ENCODE assay signal across 8 mouse cellular contexts in genomic region chr3:88335436-88336053, GRCm38 (mm10). TPM values are rescaled to one million over a fixed set of nuclear protein-coding genes. Genes with fewer than 3 reads are reported as not detected.
DNase-seq lines count a peak whose midpoint lies in the region; ATAC-seq and TF ChIP-seq lines count a peak whose summit lies in the region.

No protein-coding gene starts in this region.

- peak overlapping the region; percentile 94 for H3K27ac ChIP-seq in lung, postnatal 0 days (ENCODE audit: low read length)
- peak overlapping the region; percentile 98 for H3K27ac ChIP-seq in heart, postnatal 0 days (ENCODE audit: low read depth)
- H3K27ac ChIP-seq in limb, embryonic 14.5 days (replicated peaks; ENCODE audit: low read depth, low read length): peak overlapping the region; percentile 92

- ATAC-seq in lung, postnatal 0 days: peak; percentile 24
- peak; percentile 57 for ATAC-seq in common myeloid progenitor, adult 5-6 weeks (replicated peaks; ENCODE audit: low read depth, poor library complexity, severe bottlenecking)
- peak; percentile 36 for ATAC-seq in heart, postnatal 0 days (ENCODE audit: insufficient read depth, low read depth)
- ATAC-seq in limb, embryonic 14.5 days (ENCODE audit: low FRiP score, low read depth): peak; percentile 62
- ATAC-seq in neutrophil, adult 5-6 weeks (ENCODE audit: extremely low read depth, insufficient number of reproducible peaks, low FRiP score, poor library complexity, severe bottlenecking): peak; percentile 31

- no peak for TF ChIP-seq CTCF in lung, postnatal 0 days (IDR thresholded peaks at IDR 0.05)
- no peak for TF ChIP-seq CTCF in heart, postnatal 0 days (IDR thresholded peaks at IDR 0.05; ENCODE audit: low read depth)

- H3K4me1 ChIP-seq in lung, postnatal 0 days (ENCODE audit: insufficient read depth, low read depth, low read length): peaks cover 4% of the 10 kb centered on the region; the same call in 1 of the 2 replicates
- peaks cover 17% of the 10 kb centered on the region for H3K4me1 ChIP-seq in heart, postnatal 0 days (ENCODE audit: control insufficient read depth, insufficient read depth)
- peaks cover 12% of the 10 kb centered on the region for H3K4me1 ChIP-seq in limb, embryonic 14.5 days (ENCODE audit: control insufficient read depth, insufficient read depth, low read length)

- no peaks in the 10 kb centered on the region for H3K36me3 ChIP-seq in lung, postnatal 0 days (ENCODE audit: insufficient read depth, low read length)
- H3K36me3 ChIP-seq in heart, postnatal 0 days (replicated peaks; ENCODE audit: control insufficient read depth, insufficient read depth, low read length): peaks cover 1% of the 10 kb centered on the region; the same call in 1 of the 2 replicates
- peaks cover under 1% of the 10 kb centered on the region; the same call in 1 of the 2 replicates for H3K36me3 ChIP-seq in limb, embryonic 14.5 days (ENCODE audit: control insufficient read depth, insufficient read depth, low read length)

- no peaks in the 10 kb centered on the region for H3K27me3 ChIP-seq in lung, postnatal 0 days (replicated peaks; ENCODE audit: insufficient read depth, low read length)
- H3K27me3 ChIP-seq in heart, postnatal 0 days (ENCODE audit: control insufficient read depth, insufficient read depth, low read length): no peaks in the 10 kb centered on the region
- no peaks in the 10 kb centered on the region for H3K27me3 ChIP-seq in limb, embryonic 14.5 days (ENCODE audit: control insufficient read depth, insufficient read depth, low read length)

- TF ChIP-seq EP300 in lung, postnatal 0 days (IDR thresholded peaks at IDR 0.05): no peak
- TF ChIP-seq EP300 in heart, postnatal 0 days (IDR thresholded peaks at IDR 0.05; ENCODE audit: low read depth): no peak

- peak overlapping the region; percentile 78 for H3K9ac ChIP-seq in lung, postnatal 0 days (replicated peaks; ENCODE audit: low read depth)
- peak overlapping the region; percentile 95 for H3K9ac ChIP-seq in heart, postnatal 0 days (replicated peaks; ENCODE audit: low read depth, low read length)
- peak overlapping the region; percentile 90 for H3K9ac ChIP-seq in limb, embryonic 14.5 days (ENCODE audit: low read depth, low read length, severe bottlenecking)

- no peaks in the 10 kb centered on the region for H3K9me3 ChIP-seq in lung, postnatal 0 days (ENCODE audit: low read length)
- no peaks in the 10 kb centered on the region for H3K9me3 ChIP-seq in heart, postnatal 0 days (replicated peaks; ENCODE audit: control insufficient read depth, low read length)
- no peaks in the 10 kb centered on the region for H3K9me3 ChIP-seq in limb, embryonic 14.5 days (ENCODE audit: control insufficient read depth, low read length)

- H3K4me2 ChIP-seq in lung, postnatal 0 days (replicated peaks; ENCODE audit: low read depth, low read length): peak overlapping the region; percentile 75
- H3K4me2 ChIP-seq in heart, postnatal 0 days (ENCODE audit: low read depth, low read length): peak overlapping the region; percentile 86
- H3K4me2 ChIP-seq in limb, embryonic 14.5 days (replicated peaks; ENCODE audit: low read depth, low read length, severe bottlenecking): peak overlapping the region; percentile 64

- no peak for TF ChIP-seq POLR2A in limb, embryonic 14.5 days (IDR thresholded peaks at IDR 0.05; ENCODE audit: borderline replicate concordance, extremely low read depth, insufficient read depth, insufficient read length)

- DNase-seq in lung, postnatal 0 days (ENCODE audit: low spot score): peak; percentile 19
- no peak for DNase-seq in lung, adult 18-20 months
- DNase-seq in heart, postnatal 0 days (ENCODE audit: low spot score): peak; percentile 25
- no peak for DNase-seq in limb, embryonic 14.5 days (ENCODE audit: low spot score)
- no peak for DNase-seq in layer of hippocampus, postnatal 25 days (ENCODE audit: extremely low spot score in 1 of 2, low spot score in 1 of 2)
- DNase-seq in cerebellum, postnatal 25 days: no peak

- H3K4me3 ChIP-seq in lung, postnatal 0 days (ENCODE audit: low read depth, low read length): peak overlapping the region; percentile 91
- H3K4me3 ChIP-seq in heart, postnatal 0 days (ENCODE audit: low read depth, low read length): peak overlapping the region; percentile 96
- peak overlapping the region; percentile 80 for H3K4me3 ChIP-seq in limb, embryonic 14.5 days (replicated peaks; ENCODE audit: low read length)

- under 1% methylated on average over 27 of the region's 27 CpGs for WGBS in lung, postnatal 0 days
- under 1% methylated on average over 27 of the region's 27 CpGs for WGBS in heart, postnatal 0 days
- WGBS in limb, embryonic 14.5 days: under 1% methylated on average over 27 of the region's 27 CpGs

RNA-seq across cellular contexts. Expression of gene Tmem79, which starts 0.4 kb away (rescaled TPM):
- polyA plus RNA-seq in lung, postnatal 0 days (2015; fragmentation: Nextera tagmentation; extraction: Ambion mirVana): 9.0 and 9.6 TPM in 2 replicates
- total RNA-seq in common myeloid progenitor, adult 5-6 weeks (2017): 6.7 TPM in 1 of 2 replicates, not detected in the other
- total RNA-seq in heart, postnatal 0 days (2014; rRNA removed; ENCODE audit: low replicate concordance): 0.27 and 3.7 TPM in 2 replicates
- 1.3 and 1.6 TPM in 2 replicates for polyA plus RNA-seq in heart, postnatal 0 days (2015; fragmentation: Nextera tagmentation; extraction: Ambion mirVana)
- 14.3 and 14.4 TPM in 2 replicates for polyA plus RNA-seq in limb, embryonic 14.5 days (2012; rRNA removed)
- polyA plus RNA-seq in limb, embryonic 14.5 days (2014; fragmentation: Nextera tagmentation; extraction: Ambion mirVana): 19.2 and 22.3 TPM in 2 replicates
- total RNA-seq in neutrophil, adult 5-6 weeks (2017): 0.61 TPM in 1 of 2 replicates, not detected in the other
- 1 to 10 TPM; 1.3 to 1.4 TPM for total RNA-seq in layer of hippocampus, postnatal 25 days (2021)

RNA-seq across cellular contexts. Expression of gene Smg5, which starts 0.5 kb away (rescaled TPM):
- 19.7 and 19.8 TPM in 2 replicates for polyA plus RNA-seq in lung, postnatal 0 days (2015; fragmentation: Nextera tagmentation; extraction: Ambion mirVana)
- total RNA-seq in common myeloid progenitor, adult 5-6 weeks (2017): 48.9 and 61.2 TPM in 2 replicates
- total RNA-seq in heart, postnatal 0 days (2014; rRNA removed; ENCODE audit: low replicate concordance): 54.3 and 60.8 TPM in 2 replicates
- polyA plus RNA-seq in heart, postnatal 0 days (2015; fragmentation: Nextera tagmentation; extraction: Ambion mirVana): 25.1 TPM in 2 replicates
- polyA plus RNA-seq in limb, embryonic 14.5 days (2012; rRNA removed): 83.3 and 88.1 TPM in 2 replicates
- 33.8 and 40.1 TPM in 2 replicates for polyA plus RNA-seq in limb, embryonic 14.5 days (2014; fragmentation: Nextera tagmentation; extraction: Ambion mirVana)
- 65.1 and 65.7 TPM in 2 replicates for total RNA-seq in neutrophil, adult 5-6 weeks (2017)
- total RNA-seq in layer of hippocampus, postnatal 25 days (2021): 10 to 100 TPM; 63.7 to 71.6 TPM

RNA-seq across cellular contexts. Expression of gene Glmp, which starts 10.7 kb away (rescaled TPM):
- polyA plus RNA-seq in lung, postnatal 0 days (2015; fragmentation: Nextera tagmentation; extraction: Ambion mirVana): 273 and 278 TPM in 2 replicates
- 8.6 and 19.4 TPM in 2 replicates for total RNA-seq in common myeloid progenitor, adult 5-6 weeks (2017)
- total RNA-seq in heart, postnatal 0 days (2014; rRNA removed; ENCODE audit: low replicate concordance): 75.1 and 156 TPM in 2 replicates
- 129 and 143 TPM in 2 replicates for polyA plus RNA-seq in heart, postnatal 0 days (2015; fragmentation: Nextera tagmentation; extraction: Ambion mirVana)
- polyA plus RNA-seq in limb, embryonic 14.5 days (2012; rRNA removed): 131 and 152 TPM in 2 replicates
- 127 and 130 TPM in 2 replicates for polyA plus RNA-seq in limb, embryonic 14.5 days (2014; fragmentation: Nextera tagmentation; extraction: Ambion mirVana)
- 27.7 and 32.1 TPM in 2 replicates for total RNA-seq in neutrophil, adult 5-6 weeks (2017)
- total RNA-seq in layer of hippocampus, postnatal 25 days (2021): 10 to 100 TPM; 77.5 to 97.5 TPM

RNA-seq across cellular contexts. Expression of gene Paqr6, which starts 28.8 kb away (rescaled TPM):
- polyA plus RNA-seq in lung, postnatal 0 days (2015; fragmentation: Nextera tagmentation; extraction: Ambion mirVana): 4.3 and 5.3 TPM in 2 replicates
- total RNA-seq in common myeloid progenitor, adult 5-6 weeks (2017): not detected in 2 replicates
- not detected in 2 replicates for total RNA-seq in heart, postnatal 0 days (2014; rRNA removed; ENCODE audit: low replicate concordance)
- polyA plus RNA-seq in heart, postnatal 0 days (2015; fragmentation: Nextera tagmentation; extraction: Ambion mirVana): 1.2 and 1.7 TPM in 2 replicates
- 15.9 and 17.2 TPM in 2 replicates for polyA plus RNA-seq in limb, embryonic 14.5 days (2012; rRNA removed)
- 13.9 and 15.1 TPM in 2 replicates for polyA plus RNA-seq in limb, embryonic 14.5 days (2014; fragmentation: Nextera tagmentation; extraction: Ambion mirVana)
- total RNA-seq in neutrophil, adult 5-6 weeks (2017): 0.49 TPM in 1 of 2 replicates, not detected in the other
- total RNA-seq in layer of hippocampus, postnatal 25 days (2021): 10 to 100 TPM; 10.9 to 12.7 TPM

RNA-seq across cellular contexts. Expression of gene Bglap3, which starts 37.0 kb away (rescaled TPM):
- polyA plus RNA-seq in lung, postnatal 0 days (2015; fragmentation: Nextera tagmentation; extraction: Ambion mirVana): 0.14 and 0.39 TPM in 2 replicates
- not detected in 2 replicates for total RNA-seq in common myeloid progenitor, adult 5-6 weeks (2017)
- total RNA-seq in heart, postnatal 0 days (2014; rRNA removed; ENCODE audit: low replicate concordance): not detected in 2 replicates
- not detected in 2 replicates for polyA plus RNA-seq in heart, postnatal 0 days (2015; fragmentation: Nextera tagmentation; extraction: Ambion mirVana)
- polyA plus RNA-seq in limb, embryonic 14.5 days (2012; rRNA removed): 2.0 and 2.2 TPM in 2 replicates
- 1.7 and 2.5 TPM in 2 replicates for polyA plus RNA-seq in limb, embryonic 14.5 days (2014; fragmentation: Nextera tagmentation; extraction: Ambion mirVana)
- not detected in 2 replicates for total RNA-seq in neutrophil, adult 5-6 weeks (2017)
- under 1 TPM; 0.30 to 0.40 TPM for total RNA-seq in layer of hippocampus, postnatal 25 days (2021)

Comparison
In these comparisons a context has a peak if more than half of its experiments do, and no peak if none do; other contexts are left out.
1. DNase-seq: peak in lung, postnatal 0 days (single experiment) and heart, postnatal 0 days (single experiment); none in lung, adult 18-20 months (0 of 2), limb, embryonic 14.5 days (single experiment), layer of hippocampus, postnatal 25 days (0 of 2) and cerebellum, postnatal 25 days (0 of 2).
2. Peak in every context shown above with its lines, with median percentiles within 50 percentile points of each other: ATAC-seq, H3K27ac ChIP-seq, H3K4me2 ChIP-seq, H3K4me3 ChIP-seq and H3K9ac ChIP-seq.